Mouse (Mus musculus): ENCODE data around the gene Eif5b.

DNA sequence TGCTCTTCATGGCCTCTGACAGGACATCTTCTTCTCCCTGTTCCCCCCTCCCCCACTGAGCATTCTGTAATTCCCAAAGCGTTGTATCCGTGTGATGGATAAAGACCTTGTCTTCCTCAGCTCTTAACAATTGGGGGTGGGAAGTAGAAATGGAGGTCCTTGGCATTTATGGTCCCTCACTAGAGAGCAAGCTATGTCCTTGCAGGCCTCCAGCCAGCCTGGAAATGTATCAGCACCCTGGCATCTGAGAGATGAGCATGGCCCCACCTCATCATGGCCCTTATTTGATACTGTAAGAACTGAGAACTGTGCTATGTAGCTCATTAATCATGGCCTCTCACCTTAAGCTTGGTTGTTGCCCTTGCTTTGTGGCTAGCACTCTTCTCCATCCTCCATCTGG is 42.6 kb upstream of the Eif5b start:
- TF ChIP-seq EP300 (IDR thresholded peaks at IDR 0.05; ENCODE audit: low read depth) (no peak), CTCF (IDR thresholded peaks at IDR 0.05; ENCODE audit: low read depth) (no peak)

All from heart, postnatal 0 days (tissue).